Mouse (Mus musculus) heart, postnatal 0 days (tissue): ENCODE measurements at regions not wholly inside any gene's neighbourhood (a gene's known extent, or its start where the extent isn't known, plus 50 kb on each side); places are given as distances from the start of the nearest gene placed in this dataset.
A peak's percentile ranks its signal among the peaks of the same experiment; 100 is the strongest.

Source experiments
- ATAC-seq: fragments of 200-750 bp; cut with Nextera tagmentation; 2 replicates; pipeline ENCODE4 v1.8.0; 2017; ENCODE audit warnings: low read depth, moderate number of reproducible peaks, moderate library complexity; ENCODE audit not compliant: insufficient read depth
- DNase-seq: peaks from one replicate; pipeline ENCODE4 v3.0.0-alpha.2; 2016; ENCODE audit warnings: low spot score
- H3K27ac ChIP-seq: fragments of 300-500 bp; sonication (generic); 2 replicates; pipeline ENCODE4 v1.5.1; 2014; ENCODE audit warnings: low read depth, mild to moderate bottlenecking
- H3K27me3 ChIP-seq: fragments of 300-500 bp; sonication (generic); 2 replicates; pipeline ENCODE4 v1.6.1; 2014; ENCODE audit warnings: low read length, mixed read lengths; ENCODE audit not compliant: control insufficient read depth, insufficient read depth
- H3K36me3 ChIP-seq: fragments of 300-500 bp; sonication (generic); replicated peaks from 2 replicates; pipeline ENCODE4 v1.6.1; 2014; ENCODE audit warnings: low read length, mixed read lengths; ENCODE audit not compliant: control insufficient read depth, insufficient read depth
- H3K4me1 ChIP-seq: fragments of 300-500 bp; sonication (generic); 2 replicates; pipeline ENCODE4 v1.6.1; 2014; ENCODE audit warnings: antibody characterized with exemption; ENCODE audit not compliant: control insufficient read depth, insufficient read depth
- H3K4me2 ChIP-seq: fragments of 300-500 bp; sonication (generic); 2 replicates; pipeline ENCODE4 v1.6.1; 2014; ENCODE audit warnings: low read depth, mild to moderate bottlenecking, low read length, moderate library complexity
- H3K4me3 ChIP-seq: fragments of 300-500 bp; sonication (generic); 2 replicates; pipeline ENCODE4 v1.5.1; 2014; ENCODE audit warnings: low read depth, low read length
- H3K9ac ChIP-seq: fragments of 300-500 bp; sonication (generic); replicated peaks from 2 replicates; pipeline ENCODE4 v1.6.1; 2014; ENCODE audit warnings: low read depth, low read length, mixed read lengths
- H3K9me3 ChIP-seq: fragments of 300-500 bp; sonication (generic); replicated peaks from 2 replicates; pipeline ENCODE4 v1.6.1; 2016; ENCODE audit warnings: low read length; ENCODE audit not compliant: control insufficient read depth
- CTCF ChIP-seq: IDR thresholded peaks from 2 replicates; pipeline ENCODE4 v1.5.1; 2016; ENCODE audit warnings: antibody characterized with exemption, control low read depth, low read depth
- EP300 ChIP-seq: IDR thresholded peaks from 2 replicates; pipeline ENCODE4 v1.6.1; 2016; ENCODE audit warnings: antibody characterized with exemption, low read depth
- WGBS: fragments of 180-500 bp; shearing (Covaris S2); extraction: QIAGEN DNeasy Blood & Tissue Kit; methylation state at CpG from one replicate; pipeline ENCODE4 v1.1.7; 2014; 5-methylcytosine and 5-hydroxymethylcytosine counted together

DNA sequence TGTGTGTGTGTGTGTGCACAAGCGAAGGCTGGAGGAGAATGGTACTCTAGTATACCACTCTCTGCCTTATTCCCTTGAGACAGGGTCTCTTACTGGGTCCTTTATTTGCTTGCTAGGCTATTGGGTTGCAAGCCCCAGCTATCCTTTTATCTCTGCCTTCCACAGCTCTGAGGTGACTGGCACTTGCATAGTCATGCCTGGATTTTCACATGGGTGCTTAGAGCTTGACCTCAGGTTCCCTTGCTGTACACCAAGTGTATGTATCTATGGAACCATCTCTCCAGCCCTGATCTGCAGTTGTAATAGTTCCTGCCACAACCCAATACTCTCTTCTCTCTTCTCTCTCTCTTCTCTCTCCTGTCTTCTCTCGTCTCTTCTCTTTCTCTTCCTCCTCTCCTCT is 280.1 kb downstream of the 1500009L16Rik start:
- WGBS = 65% methylated on average over 2 of the region's 2 CpGs
- H3K4me2 ChIP-seq = no peak overlapping the region
- H3K4me3 ChIP-seq = no peak overlapping the region
- H3K9ac ChIP-seq = no peak overlapping the region
- ATAC-seq (no peak), DNase-seq (no peak)
- H3K27me3 ChIP-seq = no peaks in the 10 kb centered on the region
- H3K27ac ChIP-seq = no peak overlapping the region
- no peaks in the 10 kb centered on the region for H3K9me3 ChIP-seq
- TF ChIP-seq EP300 (no peak), CTCF (no peak)
- no peaks in the 10 kb centered on the region for H3K4me1 ChIP-seq
- H3K36me3 ChIP-seq = no peaks in the 10 kb centered on the region

GRCm38 (mm10) chr10:84003601-84004149 is 281.0 kb downstream of the 1500009L16Rik start:
- Histone ChIP-seq H3K4me2 (no peak overlapping the region), H3K36me3 (no peaks in the 10 kb centered on the region), H3K9ac (no peak overlapping the region), H3K27me3 (no peaks in the 10 kb centered on the region), H3K27ac (no peak overlapping the region), H3K4me1 (no peaks in the 10 kb centered on the region), H3K4me3 (no peak overlapping the region), H3K9me3 (no peaks in the 10 kb centered on the region)
- TF ChIP-seq CTCF (no peak), EP300 (no peak)
- ATAC-seq (no peak), DNase-seq (no peak)
- 79% methylated on average over 8 of the region's 8 CpGs for WGBS

DNA sequence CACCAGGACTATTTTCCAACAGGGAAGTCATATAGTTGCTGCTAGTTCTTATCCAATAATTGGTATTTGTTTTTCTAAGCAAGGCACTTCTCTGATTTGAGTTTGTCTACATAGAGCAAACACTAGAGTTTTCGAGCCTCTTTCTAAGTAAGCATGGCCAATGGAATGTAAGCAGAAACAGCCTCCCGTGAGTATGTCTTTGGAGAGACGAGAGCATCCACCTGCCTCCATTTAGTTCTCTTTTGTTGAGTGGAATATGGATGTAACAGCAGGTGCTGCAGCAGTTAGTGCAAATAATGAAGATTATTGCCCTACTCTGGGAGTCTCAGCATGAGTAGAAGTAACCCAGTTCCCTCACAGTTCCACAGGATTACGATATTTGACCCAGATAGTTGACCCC is 286.3 kb downstream of the 1500009L16Rik start:
- 81% methylated on average over 4 of the region's 4 CpGs for WGBS
- Histone ChIP-seq H3K9ac (no peak overlapping the region), H3K9me3 (no peaks in the 10 kb centered on the region), H3K4me1 (no peaks in the 10 kb centered on the region), H3K4me3 (no peak overlapping the region), H3K27me3 (no peaks in the 10 kb centered on the region), H3K36me3 (no peaks in the 10 kb centered on the region), H3K4me2 (no peak overlapping the region), H3K27ac (no peak overlapping the region)
- TF ChIP-seq CTCF = no peak
- no peak for TF ChIP-seq EP300
- ATAC-seq (no peak), DNase-seq (no peak)

DNA sequence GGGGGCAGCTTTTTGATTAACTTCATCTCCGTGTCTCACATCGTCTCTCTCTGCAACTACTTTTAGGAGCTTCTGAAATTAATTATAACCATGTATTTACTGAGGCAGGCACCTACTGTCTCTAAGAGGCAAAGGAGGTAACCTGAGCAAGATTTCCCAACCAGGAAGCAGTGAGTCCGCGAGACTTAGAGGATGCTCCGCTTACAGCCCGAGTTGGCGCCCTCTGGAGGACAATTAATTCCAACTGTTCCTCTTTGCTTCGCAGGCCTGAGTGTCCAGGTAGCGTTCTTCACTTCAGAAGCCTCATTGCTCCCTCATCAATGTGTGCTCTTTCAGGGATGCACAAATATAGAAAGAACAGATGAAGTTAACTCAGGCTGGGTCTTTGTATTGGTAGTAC is 296.7 kb downstream of the 1500009L16Rik start:
- H3K27ac ChIP-seq = no peak overlapping the region
- DNase-seq = peak; percentile 50

DNA sequence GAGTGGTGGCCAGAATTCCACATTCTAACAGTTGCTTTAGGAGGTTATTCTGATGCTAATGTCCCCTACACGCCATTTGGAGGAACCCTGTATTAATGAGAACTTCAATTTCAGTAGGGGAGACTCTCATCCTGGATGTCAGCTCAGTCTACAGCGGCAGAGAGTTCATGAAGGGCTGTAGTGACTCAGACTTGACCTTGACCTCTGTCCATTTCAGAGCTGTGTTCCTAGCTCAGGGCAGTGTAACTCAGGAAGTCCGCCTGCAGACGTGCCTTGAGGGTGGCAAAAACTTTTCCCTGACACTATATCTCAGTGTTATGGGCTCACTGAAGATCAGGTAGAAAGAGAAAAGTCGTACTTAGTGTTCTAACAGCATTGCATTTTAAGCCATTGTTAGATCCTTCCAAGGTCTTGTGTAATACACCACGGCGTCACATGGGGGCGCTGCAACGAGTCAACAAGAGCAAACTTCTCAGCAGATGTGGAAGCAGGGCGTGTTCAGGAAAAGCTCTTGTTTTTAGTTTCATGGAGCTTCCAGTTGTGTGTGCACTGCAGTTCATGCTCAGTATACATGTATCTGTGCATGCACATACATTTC is 297.5 kb downstream of the 1500009L16Rik start:
- Histone ChIP-seq H3K4me3 (no peak overlapping the region), H3K9ac (no peak overlapping the region), H3K4me2 (no peak overlapping the region), H3K4me1 (peaks cover 18% of the 10 kb centered on the region; the same call in 1 of the 2 replicates), H3K9me3 (no peaks in the 10 kb centered on the region), H3K36me3 (no peaks in the 10 kb centered on the region), H3K27ac (no peak overlapping the region), H3K27me3 (no peaks in the 10 kb centered on the region)
- TF ChIP-seq CTCF = peak; percentile 58
- TF ChIP-seq EP300 = no peak
- DNase-seq (peak; percentile 44), ATAC-seq (0 out of 2 replicates have a peak, but pooled peaks have one; percentile 51)
- WGBS = 46% methylated on average over 10 of the region's 10 CpGs

More for the DNA sequence above, 296.7 kb downstream of the 1500009L16Rik start:
- Histone ChIP-seq H3K36me3 (no peaks in the 10 kb centered on the region), H3K4me3 (no peak overlapping the region), H3K4me1 (peaks cover 17% of the 10 kb centered on the region; the same call in 1 of the 2 replicates), H3K4me2 (no peak overlapping the region), H3K27me3 (no peaks in the 10 kb centered on the region), H3K9me3 (no peaks in the 10 kb centered on the region), H3K9ac (no peak overlapping the region)
- WGBS = 25% methylated on average over 9 of the region's 9 CpGs
- 0 out of 2 replicates have a peak, but pooled peaks have one; percentile 49 for ATAC-seq
- TF ChIP-seq CTCF (peak; percentile 69), EP300 (no peak)
